Mouse (Mus musculus) embryonic facial prominence, embryonic 14.5 days (tissue): ENCODE results near the gene Cep89. TPM values are rescaled to one million over a fixed set of nuclear protein-coding genes. Genes with fewer than 3 reads are reported as not detected.

Experiments used
- ATAC-seq: fragments of 200-750 bp; cut with Nextera tagmentation; 2 replicates; pipeline ENCODE4 v1.8.0; 2017; ENCODE audit warnings: low read depth, moderate number of reproducible peaks, moderate TSS enrichment
- DNase-seq: peaks from one replicate; pipeline ENCODE4 v3.0.0-alpha.2; 2015; ENCODE audit warnings: low spot score
- H3K27ac ChIP-seq: fragments of 300-500 bp; sonication (generic); replicated peaks from 2 replicates; pipeline ENCODE4 v1.5.1; 2014; ENCODE audit warnings: low read depth, mild to moderate bottlenecking, low read length, moderate library complexity
- H3K27me3 ChIP-seq: fragments of 300-500 bp; sonication (generic); replicated peaks from 2 replicates; pipeline ENCODE4 v1.6.1; 2014; ENCODE audit warnings: low read length; ENCODE audit not compliant: control insufficient read depth, insufficient read depth
- H3K36me3 ChIP-seq: fragments of 300-500 bp; sonication (generic); 2 replicates; pipeline ENCODE4 v1.6.1; 2014; ENCODE audit warnings: low read length, mixed read lengths; ENCODE audit not compliant: control insufficient read depth, insufficient read depth
- H3K4me1 ChIP-seq: fragments of 300-500 bp; sonication (generic); 2 replicates; pipeline ENCODE4 v1.6.1; 2014; ENCODE audit warnings: antibody characterized with exemption, low read length; ENCODE audit not compliant: control insufficient read depth, insufficient read depth
- H3K4me2 ChIP-seq: fragments of 300-500 bp; sonication (generic); 2 replicates; pipeline ENCODE4 v1.6.1; 2014; ENCODE audit warnings: low read depth, mild to moderate bottlenecking, low read length, moderate library complexity, mixed read lengths
- H3K4me3 ChIP-seq: fragments of 300-500 bp; sonication (generic); 2 replicates; pipeline ENCODE4 v1.5.1; 2014; ENCODE audit warnings: low read depth, mild to moderate bottlenecking, low read length
- H3K9ac ChIP-seq: fragments of 300-500 bp; sonication (generic); 2 replicates; pipeline ENCODE4 v1.6.1; 2014; ENCODE audit warnings: low read depth, mild to moderate bottlenecking, low read length, moderate library complexity, mixed read lengths
- H3K9me3 ChIP-seq: fragments of 300-500 bp; sonication (generic); 2 replicates; pipeline ENCODE4 v1.6.1; 2016; ENCODE audit warnings: low read length; ENCODE audit not compliant: control insufficient read depth
- WGBS: fragments of 180-500 bp; shearing (Covaris S2); extraction: QIAGEN DNeasy Blood & Tissue Kit; methylation state at CpG from one replicate; pipeline ENCODE4 v1.1.7; 2014; 5-methylcytosine and 5-hydroxymethylcytosine counted together
- polyA plus RNA-seq: library from polyadenylated mRNA; unstranded; fragments of >200 nt; fragmentation: Nextera tagmentation; extraction: Ambion mirVana; gene quantifications from 2 replicates; pipeline ENCODE4 v1.2.1, GENCODE M21; 2014

Gene Cep89
- polyA plus RNA-seq, 1 experiment from 2014 or later = 27.8 TPM

DNA sequence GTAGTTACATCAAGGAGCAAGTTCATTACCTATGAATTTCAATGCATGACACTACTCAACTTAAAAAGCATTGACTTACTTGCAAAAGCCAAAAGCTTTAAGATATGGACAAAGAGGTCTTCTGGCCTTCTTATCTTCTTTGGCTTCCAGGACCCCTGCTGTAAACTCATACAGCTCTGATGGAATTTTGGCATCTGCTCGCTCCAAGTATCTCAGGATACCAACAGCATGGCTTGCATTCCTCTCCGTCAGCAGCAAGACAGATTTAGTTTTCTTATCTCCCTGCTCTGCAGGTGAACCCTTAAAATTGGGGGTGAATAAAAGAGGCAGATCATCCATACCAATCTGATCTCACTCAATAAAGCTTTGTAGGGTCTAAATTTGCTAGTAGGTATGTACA lies 88.3 kb downstream of the Cep89 start:
- ATAC-seq = no peak
- no peaks in the 10 kb centered on the region for H3K4me1 ChIP-seq
- H3K36me3 ChIP-seq = no peaks in the 10 kb centered on the region
- DNase-seq = no peak
- WGBS = 57% methylated on average over 2 of the region's 2 CpGs
- no peaks in the 10 kb centered on the region for H3K9me3 ChIP-seq
- H3K4me3 ChIP-seq = no peak overlapping the region
- no peak overlapping the region for H3K9ac ChIP-seq
- H3K27me3 ChIP-seq = no peaks in the 10 kb centered on the region
- no peak overlapping the region for H3K27ac ChIP-seq
- no peak overlapping the region for H3K4me2 ChIP-seq

DNA sequence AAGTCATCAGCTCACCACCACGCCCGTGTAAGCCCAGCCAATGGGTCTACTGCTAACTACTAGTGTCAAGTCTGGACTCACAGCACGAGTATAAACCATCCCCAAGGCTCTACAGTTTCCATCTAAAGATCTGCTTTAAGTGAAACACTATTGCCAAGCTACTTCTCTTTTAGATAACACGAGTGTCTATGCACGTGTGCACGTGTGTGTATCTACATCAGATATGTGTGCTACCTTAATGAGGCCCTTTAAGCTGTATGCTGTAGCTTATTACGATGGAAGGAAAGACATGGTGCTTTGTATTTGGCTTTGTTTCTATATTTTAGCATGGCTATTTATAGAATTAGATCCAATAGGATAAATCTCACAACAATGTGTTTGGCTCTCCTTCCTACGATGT lies 89.7 kb downstream of the Cep89 start:
- no peaks in the 10 kb centered on the region for H3K9me3 ChIP-seq
- no peak overlapping the region for H3K4me2 ChIP-seq
- no peak for ATAC-seq
- H3K36me3 ChIP-seq = no peaks in the 10 kb centered on the region
- no peak overlapping the region for H3K9ac ChIP-seq
- no peak overlapping the region for H3K27ac ChIP-seq
- no peak for DNase-seq
- no peak overlapping the region for H3K4me3 ChIP-seq
- WGBS = 84% methylated on average over 8 of the region's 8 CpGs
- no peaks in the 10 kb centered on the region for H3K27me3 ChIP-seq
- H3K4me1 ChIP-seq = no peaks in the 10 kb centered on the region

Other genes starting within 250 kb of the Cep89 start
- gene Slc7a10, start 210.7 kb upstream of the Cep89 start, polyA plus RNA-seq = 5.1 and 5.6 TPM in 2 replicates
- 10.8 and 11.0 TPM in 2 replicates for gene Lrp3, start 181.5 kb upstream of the Cep89 start, polyA plus RNA-seq
- gene Gpatch1, start 78.6 kb upstream of the Cep89 start, polyA plus RNA-seq = 13.7 and 17.6 TPM in 2 replicates
- gene Rhpn2, start 62.9 kb upstream of the Cep89 start, polyA plus RNA-seq = 3.8 and 4.0 TPM in 2 replicates
- gene Faap24, start 199 bp upstream of the Cep89 start, polyA plus RNA-seq = 11.3 and 12.5 TPM in 2 replicates
- gene Slc7a9, start 51.8 kb downstream of the Cep89 start, polyA plus RNA-seq = 0.14 and 0.42 TPM in 2 replicates
- 0.17 and 0.66 TPM in 2 replicates for gene Tdrd12, start 140.7 kb downstream of the Cep89 start, polyA plus RNA-seq
- 57.3 and 59.0 TPM in 2 replicates for gene Nudt19, start 159.3 kb downstream of the Cep89 start, polyA plus RNA-seq
- 0.17 and 0.22 TPM in 2 replicates for gene Rgs9bp, start 188.5 kb downstream of the Cep89 start, polyA plus RNA-seq
- gene Ankrd27, start 189.2 kb downstream of the Cep89 start, polyA plus RNA-seq = 42.0 and 46.3 TPM in 2 replicates